Comparison of ENCODE assay signal across 10 mouse cellular contexts in the genomic region with DNA sequence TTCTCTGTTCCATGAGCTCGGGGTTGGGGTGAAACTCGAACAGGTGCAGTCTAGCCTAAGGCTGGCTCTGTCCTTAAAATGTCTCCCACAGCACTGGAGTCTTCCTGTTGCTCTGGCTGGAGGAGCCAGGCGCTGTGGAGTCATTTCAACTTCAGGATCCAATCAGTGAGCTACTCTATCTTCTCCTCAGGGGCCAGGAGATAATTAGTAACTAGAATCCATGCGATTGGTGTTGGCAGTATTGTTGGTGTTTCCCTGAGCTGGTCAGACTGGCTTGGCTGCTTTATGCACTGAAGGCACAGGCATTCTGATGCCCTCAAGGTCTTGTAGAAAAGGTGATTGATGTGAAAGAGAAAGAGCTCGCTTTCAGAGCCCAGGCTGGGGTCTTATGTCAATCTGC. TPM values are rescaled to one million over a fixed set of nuclear protein-coding genes. Genes with fewer than 3 reads are reported as not detected.
DNase-seq lines count a peak whose midpoint lies in the region; ATAC-seq and TF ChIP-seq lines count a peak whose summit lies in the region.
"Had no signal": no experiment of that assay in that cellular context is flagged by ENCODE, and none has a peak within 500 bp of the region (broad histone marks: within the 10 kb centered on the region; RNA-seq: fewer than 3 reads in every experiment).

No protein-coding gene starts in this region.

- H3K9ac ChIP-seq in liver, adult 2 months (ENCODE audit: low read depth, low read length) = peak overlapping the region; percentile 77
- H3K9ac ChIP-seq in intestine, embryonic 16.5 days (ENCODE audit: low read depth, low read length) = peak overlapping the region; percentile 67
- no peak overlapping the region for H3K9ac ChIP-seq in hindbrain, embryonic 11.5 days (ENCODE audit: low read depth, low read length)

- H3K36me3 ChIP-seq in liver, adult 2 months (ENCODE audit: control insufficient read depth, insufficient read depth, low read length) = no peaks in the 10 kb centered on the region
- H3K36me3 ChIP-seq in intestine, embryonic 16.5 days (ENCODE audit: control insufficient read depth, insufficient read depth, low read length) = no peaks in the 10 kb centered on the region
- no peaks in the 10 kb centered on the region for H3K36me3 ChIP-seq in limb, embryonic 10.5 days
- H3K36me3 ChIP-seq in small intestine, adult 2 months (ENCODE audit: control insufficient read depth, insufficient read depth, low read length) = no peaks in the 10 kb centered on the region
- H3K36me3 ChIP-seq in hindbrain, embryonic 11.5 days (ENCODE audit: control insufficient read depth, insufficient read depth, low read length) = no peaks in the 10 kb centered on the region

- 30% methylated on average over 5 of the region's 5 CpGs for WGBS in liver, adult 2 months
- 42% methylated on average over 5 of the region's 5 CpGs for WGBS in intestine, embryonic 16.5 days
- 67% methylated on average over 5 of the region's 5 CpGs for WGBS in limb, embryonic 10.5 days
- 28% methylated on average over 5 of the region's 5 CpGs for WGBS in small intestine, adult 2 months
- 67% methylated on average over 5 of the region's 5 CpGs for WGBS in hindbrain, embryonic 11.5 days

- peak overlapping the region; percentile 51 for H3K4me2 ChIP-seq in intestine, embryonic 16.5 days (ENCODE audit: low read depth, low read length)
- H3K4me2 ChIP-seq in hindbrain, embryonic 11.5 days (replicated peaks; ENCODE audit: low read depth, low read length) = no peak overlapping the region
- H3K4me2 ChIP-seq: midbrain, embryonic 11.5 days had no signal

- peak; percentile 83 for TF ChIP-seq POLR2A in liver, adult 2 months (IDR thresholded peaks at IDR 0.05; ENCODE audit: extremely low read depth, insufficient read depth, low read length)
- peak; percentile 99 for TF ChIP-seq POLR2A in small intestine, adult 2 months (IDR thresholded peaks at IDR 0.05; ENCODE audit: low read depth, low read length)

- H3K27ac ChIP-seq in liver, adult 2 months (replicated peaks; ENCODE audit: insufficient read depth, low read depth, low read length) = peak overlapping the region; percentile 91
- H3K27ac ChIP-seq in intestine, embryonic 16.5 days (ENCODE audit: low read length) = peak overlapping the region; percentile 97
- 0 out of 2 replicates have a peak overlapping the region, but pooled peaks have one; percentile 15 for H3K27ac ChIP-seq in limb, embryonic 10.5 days
- H3K27ac ChIP-seq in small intestine, adult 2 months (ENCODE audit: insufficient read depth, low read depth, low read length) = peak overlapping the region; percentile 93
- H3K27ac ChIP-seq in hindbrain, embryonic 11.5 days (ENCODE audit: low read depth, low read length) = no peak overlapping the region

- peaks cover 18% of the 10 kb centered on the region for H3K4me1 ChIP-seq in liver, adult 2 months (ENCODE audit: control insufficient read depth, insufficient read depth, low read length)
- H3K4me1 ChIP-seq in intestine, embryonic 16.5 days (ENCODE audit: control insufficient read depth, insufficient read depth, low read length) = peaks cover 15% of the 10 kb centered on the region
- peaks cover 20% of the 10 kb centered on the region for H3K4me1 ChIP-seq in limb, embryonic 10.5 days
- H3K4me1 ChIP-seq in small intestine, adult 2 months (ENCODE audit: control insufficient read depth, insufficient read depth, insufficient read length, low read length) = peaks cover 16% of the 10 kb centered on the region
- H3K4me1 ChIP-seq in hindbrain, embryonic 11.5 days (replicated peaks; ENCODE audit: control insufficient read depth, insufficient read depth, low read length) = no peaks in the 10 kb centered on the region

- H3K4me3 ChIP-seq in liver, adult 2 months (ENCODE audit: insufficient read depth, low read depth, low read length) = peak overlapping the region; percentile 79
- H3K4me3 ChIP-seq in intestine, embryonic 16.5 days (ENCODE audit: low read length) = peak overlapping the region; percentile 57
- no peak overlapping the region for H3K4me3 ChIP-seq in limb, embryonic 10.5 days
- peak overlapping the region; percentile 75 for H3K4me3 ChIP-seq in small intestine, adult 2 months (ENCODE audit: low read depth, low read length)
- H3K4me3 ChIP-seq in hindbrain, embryonic 11.5 days (ENCODE audit: low read depth, low read length) = no peak overlapping the region
- H3K4me3 ChIP-seq: erythroblast, embryonic 14.5 days had no signal

- peak; percentile 89 for ATAC-seq in intestine, embryonic 16.5 days
- ATAC-seq in hindbrain, embryonic 11.5 days (ENCODE audit: low FRiP score) = no peak

- peaks cover 41% of the 10 kb centered on the region for H3K79me2 ChIP-seq in liver, adult 2 months (ENCODE audit: control insufficient read depth, insufficient read depth, low read length)

- DNase-seq in liver, adult 2 months (ENCODE audit: extremely low read depth, low read depth, low spot score) = peak; percentile 99
- DNase-seq in liver = no peak
- no peak for DNase-seq in limb, embryonic 10.5 days (ENCODE audit: low spot score)
- DNase-seq in hindbrain, embryonic 11.5 days (ENCODE audit: low spot score) = no peak
- no peak for DNase-seq in heart, adult 8-10 months (ENCODE audit: low spot score)
- DNase-seq in spleen, postnatal 14 days (ENCODE audit: low spot score in 2 of 2) = no peak

- TF ChIP-seq CTCF in liver, adult 2 months (IDR thresholded peaks at IDR 0.05; ENCODE audit: low read depth, low read length) = no peak
- TF ChIP-seq CTCF in small intestine, adult 2 months (IDR thresholded peaks at IDR 0.05; ENCODE audit: extremely low read depth, insufficient read length, insufficient replicate concordance, low read depth, low read length) = no peak

- H3K27me3 ChIP-seq in liver, adult 2 months (ENCODE audit: control insufficient read depth, insufficient read depth, low read length) = no peaks in the 10 kb centered on the region
- no peaks in the 10 kb centered on the region for H3K27me3 ChIP-seq in intestine, embryonic 16.5 days (replicated peaks; ENCODE audit: control insufficient read depth, insufficient read depth, low read length)
- no peaks in the 10 kb centered on the region for H3K27me3 ChIP-seq in limb, embryonic 10.5 days (ENCODE audit: low read depth, poor library complexity, severe bottlenecking)
- H3K27me3 ChIP-seq in small intestine, adult 2 months (ENCODE audit: control insufficient read depth, insufficient read depth, low read length) = no peaks in the 10 kb centered on the region
- H3K27me3 ChIP-seq in hindbrain, embryonic 11.5 days (ENCODE audit: control insufficient read depth, insufficient read depth, low read length) = no peaks in the 10 kb centered on the region; the same call in 1 of the 2 replicates

- no peaks in the 10 kb centered on the region for H3K9me3 ChIP-seq in intestine, embryonic 16.5 days (ENCODE audit: control insufficient read depth, low read length)
- no peaks in the 10 kb centered on the region for H3K9me3 ChIP-seq in limb, embryonic 10.5 days (replicated peaks)
- no peaks in the 10 kb centered on the region for H3K9me3 ChIP-seq in hindbrain, embryonic 11.5 days (ENCODE audit: control insufficient read depth, low read length)

RNA-seq across cellular contexts. Expression of a gene that starts 49.5 kb away (rescaled TPM):
- total RNA-seq in liver, adult 2 months (2014; rRNA removed) = 23.3 and 24.7 TPM in 2 replicates
- polyA plus RNA-seq in liver, adult 2 months (2012; rRNA removed) = 15.5 and 15.6 TPM in 2 replicates
- 34.2 and 34.3 TPM in 2 replicates for polyA plus RNA-seq in intestine, embryonic 16.5 days (2015; fragmentation: Nextera tagmentation; extraction: Ambion mirVana)
- 19.4 and 22.0 TPM in 2 replicates for polyA plus RNA-seq in limb, embryonic 10.5 days (2016; fragmentation: Nextera tagmentation; extraction: Ambion mirVana)
- 19.4 and 53.4 TPM in 2 replicates for polyA plus RNA-seq in small intestine, adult 2 months (2012; rRNA removed)
- polyA plus RNA-seq in hindbrain, embryonic 11.5 days (2014; fragmentation: Nextera tagmentation; extraction: Ambion mirVana) = 12.2 and 13.5 TPM in 2 replicates
- total RNA-seq in heart, adult 8-10 months (2022) = 10 to 100 TPM in 1 of 4 experiments, 1 to 10 TPM in 3; 8.9 to 10.3 (median 9.2) TPM
- polyA plus RNA-seq: erythroblast, embryonic 14.5 days had no signal

Comparison
In these comparisons a context has a peak if more than half of its experiments do, and no peak if none do; other contexts are left out.
1. H3K4me3 ChIP-seq: peak in liver, adult 2 months (single experiment), intestine, embryonic 16.5 days (single experiment) and small intestine, adult 2 months (single experiment); none in limb, embryonic 10.5 days (single experiment) and hindbrain, embryonic 11.5 days (single experiment).